Mouse (Mus musculus): ENCODE measurements around the gene Gm28051. TPM values are rescaled to one million over a fixed set of nuclear protein-coding genes. Genes with fewer than 3 reads are reported as not detected.

Gm28051 gene
- polyA plus RNA-seq, 1 experiment from 2014 or later, result not detected

DNA sequence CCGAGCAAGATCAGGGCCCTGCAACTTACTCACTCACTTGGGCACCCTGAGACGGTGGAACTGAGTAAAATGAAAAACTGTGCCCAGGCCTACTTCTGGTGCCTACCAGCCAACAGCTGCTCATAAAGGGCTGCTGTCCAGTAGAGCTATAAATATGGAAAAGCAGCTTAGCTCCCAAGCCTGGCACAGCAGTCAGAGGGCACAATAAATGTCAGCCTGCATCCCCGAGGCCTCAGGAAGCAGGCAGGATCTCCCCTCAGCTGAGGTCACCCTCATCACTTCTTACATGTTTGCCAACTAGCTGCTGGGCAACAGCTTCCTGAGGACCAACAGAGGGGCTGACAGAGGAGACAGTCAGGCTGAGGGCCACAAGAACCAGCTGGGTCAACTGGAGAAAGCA is 80.5 kb downstream of the Gm28051 start:
- Histone ChIP-seq H3K4me1 (peaks cover 6% of the 10 kb centered on the region; the same call in 1 of the 2 replicates), H3K4me2 (no peak overlapping the region), H3K27me3 (no peaks in the 10 kb centered on the region), H3K27ac (no peak overlapping the region), H3K36me3 (no peaks in the 10 kb centered on the region), H3K9me3 (no peaks in the 10 kb centered on the region), H3K4me3 (no peak overlapping the region), H3K9ac (no peak overlapping the region)
- WGBS, result 80% methylated on average over 3 of the region's 3 CpGs
- ATAC-seq (ENCODE audit: borderline replicate concordance, extremely low read depth, low FRiP score, low TSS enrichment), result no peak

GRCm38 (mm10) chr12:102674556-102674955 is 83.0 kb downstream of the Gm28051 start:
- Histone ChIP-seq H3K4me2 (no peak overlapping the region), H3K27me3 (no peaks in the 10 kb centered on the region), H3K9ac (no peak overlapping the region), H3K9me3 (no peaks in the 10 kb centered on the region), H3K27ac (no peak overlapping the region), H3K4me3 (no peak overlapping the region), H3K4me1 (peaks cover 6% of the 10 kb centered on the region; the same call in 1 of the 2 replicates), H3K36me3 (no peaks in the 10 kb centered on the region)
- ATAC-seq (ENCODE audit: borderline replicate concordance, extremely low read depth, low FRiP score, low TSS enrichment), result no peak
- WGBS, result 79% methylated on average over 10 of the region's 10 CpGs

GRCm38 (mm10) chr12:102674123-102674522 is 83.4 kb downstream of the Gm28051 start:
- H3K36me3 ChIP-seq, result no peaks in the 10 kb centered on the region
- no peak overlapping the region for H3K27ac ChIP-seq
- H3K27me3 ChIP-seq, result no peaks in the 10 kb centered on the region
- 83% methylated on average over 13 of the region's 13 CpGs for whole genome bisulfite sequencing
- H3K4me1 ChIP-seq, result peaks cover 6% of the 10 kb centered on the region; the same call in 1 of the 2 replicates
- no peak overlapping the region for H3K4me3 ChIP-seq
- no peaks in the 10 kb centered on the region for H3K9me3 ChIP-seq
- no peak overlapping the region for H3K9ac ChIP-seq
- no peak for ATAC-seq (ENCODE audit: borderline replicate concordance, extremely low read depth, low FRiP score, low TSS enrichment)
- H3K4me2 ChIP-seq, result no peak overlapping the region

GRCm38 (mm10) chr12:102672857-102673839 is 84.4 kb downstream of the Gm28051 start:
- H3K4me1 ChIP-seq, result peaks cover 6% of the 10 kb centered on the region; the same call in 1 of the 2 replicates
- no peak overlapping the region for H3K27ac ChIP-seq
- H3K4me2 ChIP-seq, result no peak overlapping the region
- no peak overlapping the region for H3K4me3 ChIP-seq
- H3K27me3 ChIP-seq, result no peaks in the 10 kb centered on the region
- H3K9ac ChIP-seq, result no peak overlapping the region
- no peaks in the 10 kb centered on the region for H3K9me3 ChIP-seq
- ATAC-seq (ENCODE audit: borderline replicate concordance, extremely low read depth, low FRiP score, low TSS enrichment), result no peak
- H3K36me3 ChIP-seq, result no peaks in the 10 kb centered on the region
- 67% methylated on average over 20 of the region's 20 CpGs for WGBS

DNA sequence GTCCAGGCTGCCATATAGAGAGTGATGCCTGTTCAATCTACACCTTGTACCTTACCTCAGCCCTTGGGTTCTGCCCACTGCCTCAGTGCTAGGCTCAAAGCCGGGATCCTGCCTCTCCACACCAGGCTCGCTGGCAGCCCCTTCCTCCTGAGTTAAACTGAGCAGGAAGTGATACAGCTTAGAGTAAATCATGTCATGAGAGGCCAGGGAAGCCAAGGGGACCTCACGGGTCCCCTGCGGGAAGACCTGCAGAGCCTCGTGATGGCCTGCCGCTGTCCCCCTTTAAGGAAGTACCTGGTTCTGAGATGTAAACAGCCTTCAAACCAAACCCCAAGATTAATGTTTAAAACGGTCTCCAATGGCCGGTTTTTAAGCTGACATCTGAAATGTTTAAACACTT is 85.4 kb downstream of the Gm28051 start:
- no peak for ATAC-seq (ENCODE audit: borderline replicate concordance, extremely low read depth, low FRiP score, low TSS enrichment)
- no peak overlapping the region for H3K4me3 ChIP-seq
- H3K27me3 ChIP-seq, result no peaks in the 10 kb centered on the region
- H3K4me2 ChIP-seq, result no peak overlapping the region
- no peaks in the 10 kb centered on the region for H3K9me3 ChIP-seq
- H3K9ac ChIP-seq, result no peak overlapping the region
- H3K4me1 ChIP-seq, result peaks cover 6% of the 10 kb centered on the region; the same call in 1 of the 2 replicates
- no peak overlapping the region for H3K27ac ChIP-seq
- 25% methylated on average over 8 of the region's 8 CpGs for WGBS
- no peaks in the 10 kb centered on the region for H3K36me3 ChIP-seq

DNA sequence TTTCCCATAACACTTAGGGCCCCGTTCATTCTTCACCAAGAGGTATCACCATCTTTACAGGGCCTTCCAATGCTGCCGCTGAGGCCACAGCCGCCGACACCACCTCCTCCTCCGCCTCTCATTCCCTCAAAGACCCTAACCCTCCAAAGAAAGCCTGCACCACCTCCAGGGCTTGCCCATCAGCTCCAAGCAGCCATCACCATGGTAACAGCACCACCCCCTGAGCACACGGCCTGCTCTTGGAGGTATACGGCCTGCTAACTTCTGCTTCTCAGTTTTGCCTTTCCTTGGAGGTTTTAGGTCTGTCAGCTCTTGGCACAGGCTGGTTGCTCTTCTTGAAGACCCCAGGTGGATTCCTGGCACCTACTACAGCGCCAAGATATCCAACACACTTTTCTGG is 86.7 kb downstream of the Gm28051 start:
- H3K4me1 ChIP-seq, result peaks cover 6% of the 10 kb centered on the region; the same call in 1 of the 2 replicates
- H3K36me3 ChIP-seq, result no peaks in the 10 kb centered on the region
- H3K9me3 ChIP-seq, result no peaks in the 10 kb centered on the region
- H3K4me2 ChIP-seq, result no peak overlapping the region
- no peak overlapping the region for H3K9ac ChIP-seq
- ATAC-seq (ENCODE audit: borderline replicate concordance, extremely low read depth, low FRiP score, low TSS enrichment), result no peak
- no peak overlapping the region for H3K4me3 ChIP-seq
- no peaks in the 10 kb centered on the region for H3K27me3 ChIP-seq
- WGBS, result 72% methylated on average over 8 of the region's 8 CpGs
- no peak overlapping the region for H3K27ac ChIP-seq

MicroRNA genes within 50 kb of the gene (microRNA counts, 519-probe panel; counts per million panel counts)
- 19.7 counts per million for microRNA mmu-miR-1936

Small RNA genes lying within 50 kb of the gene (microRNA-seq; reads per million reads assigned to microRNA genes)
- gene Mir1936, result not detected

Other genes starting within 250 kb of the Gm28051 start
- gene Chga, start 202.8 kb downstream of the Gm28051 start, polyA plus RNA-seq (2015; fragmentation: Nextera tagmentation; extraction: Ambion mirVana), result 1.6 and 2.5 TPM in 2 replicates
- 8.0 and 9.6 TPM in 2 replicates for gene Itpk1, start 52.8 kb downstream of the Gm28051 start, polyA plus RNA-seq (2015; fragmentation: Nextera tagmentation; extraction: Ambion mirVana)
- gene Moap1, start 14.1 kb downstream of the Gm28051 start, polyA plus RNA-seq (2015; fragmentation: Nextera tagmentation; extraction: Ambion mirVana), result 27.3 and 27.4 TPM in 2 replicates
- 9.5 and 10.1 TPM in 2 replicates for gene Tmem251, start 14.0 kb downstream of the Gm28051 start, polyA plus RNA-seq (2015; fragmentation: Nextera tagmentation; extraction: Ambion mirVana)
- 29.5 and 31.3 TPM in 2 replicates for gene Gon7, start within 50 bp of the Gm28051 start, polyA plus RNA-seq (2015; fragmentation: Nextera tagmentation; extraction: Ambion mirVana)
- 43.1 and 43.3 TPM in 2 replicates for gene Ubr7, start 202 bp upstream of the Gm28051 start, polyA plus RNA-seq (2015; fragmentation: Nextera tagmentation; extraction: Ambion mirVana)
- 22.7 and 23.8 TPM in 2 replicates for gene Gm20604, start 907 bp upstream of the Gm28051 start, polyA plus RNA-seq (2015; fragmentation: Nextera tagmentation; extraction: Ambion mirVana)
- 18.4 and 20.6 TPM in 2 replicates for gene Btbd7, start 120.7 kb upstream of the Gm28051 start, polyA plus RNA-seq (2015; fragmentation: Nextera tagmentation; extraction: Ambion mirVana)
- gene Cox8c, start 141.6 kb upstream of the Gm28051 start, polyA plus RNA-seq (2015; fragmentation: Nextera tagmentation; extraction: Ambion mirVana), result not detected in 2 replicates
- gene Unc79, start 191.1 kb upstream of the Gm28051 start, polyA plus RNA-seq (2015; fragmentation: Nextera tagmentation; extraction: Ambion mirVana), result 0.11 and 0.36 TPM in 2 replicates

All from lung, embryonic 15.5 days (tissue).